Mouse (Mus musculus) G1E-ER4 (cell line): ENCODE measurements around the gene Cltc. TPM values are rescaled to one million over a fixed set of nuclear protein-coding genes. Genes with fewer than 3 reads are reported as not detected.

ENCODE experiments used
- GATA1 ChIP-seq: IDR thresholded peaks from one replicate; pipeline ENCODE4 v1.8.0; 2012; ENCODE audit warnings: low read length, inconsistent platforms
- polyA plus RNA-seq: library from polyadenylated mRNA; stranded (reverse); fragments of >175 nt; gene quantifications from 2 replicates; pipeline ENCODE4 v1.2.3, GENCODE M21; 2012

Cltc gene
- 71.9 and 86.5 TPM in 2 replicates for polyA plus RNA-seq

DNA sequence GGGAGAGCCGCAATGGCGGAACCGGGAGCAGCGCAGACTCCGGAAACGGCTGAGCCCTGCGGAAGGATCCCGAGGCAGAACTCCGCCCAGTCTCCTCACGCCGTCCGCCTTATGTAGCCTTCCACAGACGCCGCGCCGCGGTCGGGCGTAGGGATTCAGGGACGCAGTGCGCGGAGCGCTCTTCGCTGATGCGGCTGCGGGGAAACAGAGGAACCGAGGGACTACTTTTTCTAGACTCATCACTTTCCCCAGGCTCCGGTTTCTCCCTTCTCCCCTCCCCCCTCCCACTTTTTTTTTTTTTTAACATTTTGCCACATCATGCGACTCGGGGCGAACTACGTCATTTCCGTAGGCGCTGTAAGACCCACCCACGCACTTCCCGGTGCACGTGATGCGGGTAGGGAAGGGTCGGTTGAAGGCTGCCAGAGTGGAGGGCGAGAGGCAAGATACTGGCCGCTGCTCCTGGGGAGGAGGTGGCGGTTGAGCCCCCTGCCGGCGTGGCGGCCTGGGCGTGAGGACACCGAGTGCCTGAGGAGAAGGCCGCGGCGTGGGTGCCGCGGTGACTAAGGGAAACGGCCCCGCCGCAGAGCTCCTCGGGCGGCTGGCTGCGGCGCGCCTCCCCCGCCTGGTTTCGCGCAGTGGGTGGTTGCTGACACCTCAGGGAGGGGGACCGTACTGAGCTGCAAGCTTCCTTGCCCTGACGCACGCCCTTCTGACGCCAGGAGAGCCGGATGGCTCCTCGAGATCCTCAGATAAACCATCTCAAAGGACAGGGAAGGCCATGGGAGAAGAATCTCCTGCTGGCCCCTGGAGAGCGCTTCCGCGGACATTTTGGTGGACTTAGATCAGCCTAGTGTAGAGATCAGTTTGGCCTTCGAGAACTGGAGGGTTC is at the start of gene Cltc:
Cltc (minus strand) TSS at position 86 of the 892 bp plus-strand sequence.
- no peak for TF ChIP-seq GATA1

DNA sequence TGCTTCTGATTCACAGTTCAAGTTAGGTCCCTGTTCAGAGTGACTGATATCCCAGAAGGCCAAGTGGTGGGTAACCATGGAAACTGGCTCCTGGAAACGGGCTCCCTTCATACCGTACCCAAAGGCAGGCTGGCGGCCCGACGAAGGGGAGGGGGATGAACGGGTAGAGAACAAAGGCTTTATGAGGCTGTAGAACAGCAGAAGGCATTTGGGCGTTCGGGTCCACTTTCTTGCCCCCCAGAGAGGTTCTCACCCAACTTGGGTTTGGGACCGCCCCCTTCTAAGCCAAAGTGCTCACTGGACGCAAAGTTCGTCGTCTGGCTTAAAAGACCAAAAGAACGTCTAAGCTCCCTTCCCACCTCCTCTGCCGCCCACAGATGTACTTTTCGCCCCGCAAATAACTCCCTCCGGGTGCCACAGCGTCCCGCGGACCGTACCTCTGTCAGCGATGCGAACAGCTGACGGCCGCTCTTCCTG is 49.7 kb upstream of the Cltc start:
- no peak for TF ChIP-seq GATA1

DNA sequence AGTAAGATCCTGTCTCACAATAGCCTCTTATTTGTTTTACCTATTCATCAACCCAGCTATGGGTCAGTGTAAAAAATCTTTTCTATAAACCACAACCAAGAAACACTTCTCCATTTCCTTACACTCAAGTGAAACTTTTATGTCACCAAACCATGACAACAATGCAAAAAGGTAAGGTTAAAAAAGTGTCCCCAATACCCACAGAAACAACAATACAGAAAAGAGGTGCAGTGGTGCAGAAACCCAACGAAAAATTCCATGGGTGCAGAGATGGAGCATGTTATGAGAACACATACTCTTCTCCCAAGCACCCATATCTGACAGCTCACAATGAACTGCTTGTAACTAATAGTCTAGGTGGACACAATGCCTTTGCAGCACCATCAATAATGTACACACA is 36.8 kb upstream of the Cltc start:
- no peak for TF ChIP-seq GATA1

DNA sequence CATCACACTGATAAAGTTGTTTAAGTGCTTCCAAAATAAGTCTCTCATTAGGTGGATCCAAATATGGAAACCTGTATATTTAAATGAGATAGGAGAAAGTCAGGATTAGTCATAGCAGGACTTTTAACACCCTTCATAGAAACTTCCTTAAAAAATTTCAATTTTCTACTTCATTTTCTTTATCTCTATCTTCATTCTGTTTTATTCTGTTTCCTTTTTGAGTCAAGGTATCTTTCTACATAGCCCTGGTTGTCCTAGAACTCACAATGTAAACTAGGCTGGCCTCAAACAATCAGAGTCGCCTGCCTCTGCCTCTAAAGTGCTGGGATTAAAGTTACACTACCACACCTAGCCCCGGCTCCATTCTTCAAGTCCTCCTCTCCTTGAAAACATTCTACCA is 28.4 kb upstream of the Cltc start:
- no peak for TF ChIP-seq GATA1

DNA sequence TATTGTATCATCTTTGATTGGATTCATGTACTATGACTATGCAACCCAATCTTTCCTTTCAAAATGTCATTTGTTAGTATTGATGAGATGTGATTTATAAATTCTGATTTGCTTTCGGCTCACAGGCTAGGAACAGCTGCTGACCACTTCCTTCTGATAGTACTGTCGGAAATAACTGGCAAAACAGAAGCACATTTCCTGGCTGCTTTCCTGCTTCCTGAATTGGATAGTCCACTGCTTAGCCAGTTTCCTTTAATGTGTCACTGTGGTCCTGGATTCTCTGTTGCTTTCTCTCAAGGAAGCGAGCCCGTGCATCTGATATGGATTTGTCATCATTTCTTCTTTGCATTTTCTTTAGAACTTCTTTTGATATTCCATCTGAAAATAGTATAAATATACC is 12.5 kb upstream of the Cltc start:
- TF ChIP-seq GATA1 = no peak

DNA sequence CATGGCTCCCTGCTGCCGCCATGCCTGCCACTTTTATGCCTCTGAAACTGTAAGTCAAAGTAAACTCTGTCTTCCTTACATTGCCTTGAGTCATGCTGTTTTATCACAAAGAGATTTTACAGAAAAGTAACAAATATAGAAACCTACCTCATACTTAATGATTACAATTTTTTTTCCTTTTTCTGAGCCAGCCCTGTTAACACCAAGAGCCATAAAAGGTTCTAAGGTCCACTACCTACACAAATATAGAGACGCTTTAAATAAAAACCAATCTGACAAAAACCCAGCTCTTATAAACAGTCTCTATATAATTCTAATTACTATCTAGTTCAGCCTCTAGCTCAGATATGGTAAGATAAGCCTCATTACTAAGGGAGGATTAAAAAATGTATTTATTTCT is 7.1 kb upstream of the Cltc start:
- no peak for TF ChIP-seq GATA1

DNA sequence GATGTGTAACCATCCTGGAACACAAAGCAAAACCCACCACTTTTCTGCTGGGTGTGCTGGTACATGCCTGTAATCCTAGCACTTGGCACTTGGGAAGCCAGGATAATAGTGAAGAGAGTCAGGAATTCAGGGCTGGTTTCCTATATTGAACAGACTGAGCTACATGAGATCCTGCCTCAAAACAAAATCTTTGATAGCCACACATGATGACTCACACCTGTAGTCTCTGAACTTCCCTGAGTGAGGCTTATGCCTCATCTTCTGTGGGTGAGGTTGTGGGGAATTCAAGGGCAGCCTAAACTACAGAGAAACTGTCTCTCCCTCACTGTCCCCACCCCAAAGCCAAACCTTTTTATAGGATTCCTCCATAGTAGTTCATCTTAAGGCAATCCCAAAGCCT is 3.0 kb upstream of the Cltc start:
- no peak for TF ChIP-seq GATA1

DNA sequence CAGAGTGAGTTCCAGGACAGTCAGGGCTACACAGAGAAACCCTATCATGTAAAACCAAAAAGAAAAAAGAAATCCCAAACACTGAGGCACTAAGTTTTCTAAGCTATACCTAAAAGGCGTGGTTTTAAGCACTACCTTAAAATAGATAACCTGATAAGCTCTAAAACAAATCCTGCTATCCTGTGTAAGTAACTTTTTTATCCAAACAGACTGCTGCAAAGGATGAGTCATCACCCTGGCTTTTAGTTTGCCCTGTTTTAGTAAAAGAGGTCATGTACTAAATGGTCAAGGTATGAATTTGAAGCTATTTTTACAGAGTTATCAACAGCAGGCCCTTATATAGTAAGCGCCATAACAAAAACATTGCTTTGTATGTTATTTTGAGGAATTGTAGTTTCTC is 2.5 kb upstream of the Cltc start:
- no peak for TF ChIP-seq GATA1

DNA sequence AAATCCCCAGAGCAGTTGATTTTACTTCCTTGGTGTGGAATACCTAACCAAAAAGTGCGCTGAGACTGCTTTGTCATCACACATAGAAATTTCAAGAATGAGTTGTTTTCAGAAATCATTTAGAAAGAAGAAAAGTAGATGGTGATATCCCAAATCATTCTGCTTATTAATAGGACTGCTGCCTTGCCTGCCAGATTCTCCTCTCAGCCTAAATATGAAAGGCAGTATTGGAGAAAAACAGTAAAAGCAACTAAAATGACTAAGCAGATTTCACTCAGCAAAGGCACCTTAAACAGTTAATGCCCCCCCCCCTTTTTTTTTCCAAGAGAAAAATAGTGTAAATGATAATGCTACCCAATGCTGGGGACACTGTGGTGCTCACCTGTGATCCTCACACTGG is 1.9 kb upstream of the Cltc start:
- TF ChIP-seq GATA1 = no peak

DNA sequence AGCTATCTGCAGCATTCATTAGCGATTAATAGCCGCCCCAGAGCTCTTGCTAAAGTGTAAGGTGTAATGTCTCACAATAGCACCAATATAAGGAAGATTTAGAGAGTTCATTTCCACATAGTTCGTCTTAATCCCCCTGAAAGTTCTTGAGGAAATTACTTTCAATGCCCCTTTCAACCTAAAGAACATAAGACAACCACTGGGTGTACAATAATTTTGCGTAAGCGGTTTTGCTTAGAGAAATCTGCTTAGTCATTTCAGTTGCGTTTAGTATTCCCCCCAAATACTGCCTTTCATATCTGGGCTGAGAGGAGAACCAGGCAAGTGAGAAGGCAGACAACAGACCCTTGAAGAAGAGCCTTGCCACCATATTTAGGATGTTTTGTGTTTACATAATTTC is 1.2 kb upstream of the Cltc start:
- TF ChIP-seq GATA1 = no peak

DNA sequence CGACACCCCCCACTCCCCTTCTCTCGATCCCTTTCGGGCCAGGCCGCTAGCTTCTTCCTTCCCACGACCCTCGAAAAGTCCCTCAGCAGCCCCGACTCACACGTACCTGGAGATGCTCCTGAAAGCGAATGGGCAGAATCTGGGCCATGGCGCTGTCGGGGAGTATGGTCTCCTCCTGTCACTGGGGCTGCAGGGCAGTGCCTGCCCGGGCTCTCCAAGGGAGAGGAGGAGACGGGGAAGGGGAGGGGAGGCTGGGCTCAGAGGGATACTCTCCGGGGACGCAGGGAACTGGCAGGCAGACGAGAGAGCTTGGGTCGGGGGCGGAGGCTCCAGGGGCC is 254 bp downstream of the Cltc start:
- TF ChIP-seq GATA1 = no peak

DNA sequence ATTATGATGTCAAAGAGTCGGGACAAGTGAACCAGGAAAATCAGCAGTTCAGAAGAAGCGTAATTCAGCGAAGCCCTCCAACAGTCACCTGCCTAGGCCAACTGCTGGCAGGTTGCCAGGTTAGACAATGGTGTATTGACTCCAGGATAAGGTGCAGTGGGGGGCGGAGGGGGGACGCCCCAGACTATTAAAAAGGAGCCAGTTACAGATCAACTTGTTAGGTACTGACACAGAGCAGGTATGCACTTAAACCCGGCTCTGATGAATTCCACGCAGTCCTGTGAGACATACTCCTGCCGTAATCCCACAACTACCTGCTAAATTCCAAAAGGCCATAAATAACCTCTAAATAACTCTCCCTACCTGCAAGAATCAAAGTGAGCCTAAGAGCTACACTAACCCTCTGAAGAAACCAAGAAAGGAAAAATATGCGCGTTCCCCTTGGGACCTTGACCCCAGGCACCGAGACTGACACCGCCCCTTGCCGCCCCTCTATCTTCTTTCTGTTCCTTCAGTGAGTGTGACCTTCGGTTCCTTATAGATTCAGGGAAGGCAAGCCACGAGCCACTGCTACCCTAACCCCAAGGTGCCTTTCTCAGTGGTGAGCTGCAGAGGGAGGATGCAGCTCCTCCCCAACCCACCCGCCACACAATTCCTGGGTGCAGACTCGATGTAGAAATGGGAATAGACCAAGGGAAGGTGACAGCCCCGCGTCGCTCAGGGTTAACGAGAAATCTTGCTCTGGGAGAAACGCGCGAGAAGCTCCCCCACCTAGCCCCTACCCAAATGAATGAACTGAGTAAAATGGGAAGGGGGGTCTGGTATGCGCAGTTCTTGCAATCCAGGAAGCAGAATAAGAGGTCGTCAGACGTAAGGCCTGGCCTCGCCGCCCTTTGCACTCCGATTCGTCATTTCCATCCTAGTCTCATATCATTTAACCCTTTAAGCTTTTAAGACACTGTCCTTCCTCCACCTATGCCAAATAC is 916 bp downstream of the Cltc start:
- no peak for TF ChIP-seq GATA1

DNA sequence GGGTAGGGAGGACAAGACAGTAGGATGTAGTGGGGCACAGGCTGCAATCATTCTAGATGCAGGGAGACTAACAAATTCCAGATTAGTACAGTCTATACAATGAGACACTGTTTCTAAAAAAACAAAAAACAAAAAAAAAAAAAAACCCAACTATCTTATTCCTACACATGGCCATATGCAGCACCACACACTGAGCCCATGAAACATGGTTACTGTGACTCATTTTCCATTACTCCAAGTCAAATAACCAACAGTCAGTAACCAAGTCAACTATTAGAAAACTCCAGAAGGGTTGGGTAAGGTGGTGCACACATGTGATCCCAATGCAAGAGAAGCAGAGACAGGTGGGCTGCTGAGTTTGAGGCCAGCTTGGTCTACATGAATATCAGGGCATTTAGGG is 5.0 kb downstream of the Cltc start:
- no peak for TF ChIP-seq GATA1

DNA sequence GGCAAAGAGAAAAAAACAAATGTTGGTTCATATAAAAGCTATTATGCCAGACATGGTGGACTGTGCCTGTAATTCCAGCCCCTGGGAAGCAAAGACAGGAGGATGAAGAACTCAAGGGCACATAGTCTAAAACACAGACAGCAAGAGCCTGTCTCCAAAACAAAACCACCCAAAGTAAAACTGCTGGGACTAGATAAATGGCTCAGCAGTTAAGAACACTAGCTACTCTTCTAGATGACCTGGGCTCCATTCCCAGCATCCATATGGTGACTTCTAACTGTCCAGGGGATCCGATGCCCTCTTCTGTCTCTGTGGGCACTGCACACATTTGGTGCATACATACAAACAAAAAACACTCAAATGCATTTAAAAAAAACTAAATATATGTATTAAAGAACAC is 6.4 kb downstream of the Cltc start:
- no peak for TF ChIP-seq GATA1

DNA sequence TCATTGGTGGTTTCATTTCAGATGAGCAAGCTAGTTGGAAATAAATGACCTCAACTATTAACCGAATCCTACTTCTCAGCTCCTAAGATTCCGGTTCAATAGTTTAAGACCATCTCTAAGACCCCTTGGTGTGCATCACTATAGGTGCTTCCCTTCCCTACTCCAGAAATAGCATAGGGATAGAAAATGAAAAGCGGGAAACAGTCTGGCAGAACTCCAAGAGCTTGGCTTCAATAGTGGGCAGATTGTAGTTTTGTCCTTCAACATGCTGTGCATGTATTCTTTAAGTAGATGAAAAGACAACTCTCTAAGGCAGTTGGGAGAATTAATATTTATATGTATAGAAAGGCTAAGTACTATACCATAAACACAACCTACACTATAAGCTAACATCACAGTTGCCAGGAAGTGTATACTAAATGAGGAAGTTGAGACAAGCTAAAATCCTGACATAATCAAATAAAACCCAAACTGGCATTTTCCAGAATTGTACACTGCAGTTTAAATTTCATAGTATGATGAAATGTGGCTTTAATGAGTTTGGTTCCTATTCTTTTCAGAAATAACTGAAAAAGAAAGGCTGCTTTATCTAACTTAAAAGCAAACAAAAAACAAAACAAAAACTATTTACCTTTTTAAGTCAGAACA is 7.5 kb downstream of the Cltc start:
- no peak for TF ChIP-seq GATA1
